Mouse (Mus musculus): Measurements from ENCODE around the gene Sipa1l1. TPM values are rescaled to one million over a fixed set of nuclear protein-coding genes. Genes with fewer than 3 reads are reported as not detected.

Sipa1l1 gene
- polyA plus RNA-seq, 2 experiments from 2014 or later: 28.7 to 36.1 TPM

DNA sequence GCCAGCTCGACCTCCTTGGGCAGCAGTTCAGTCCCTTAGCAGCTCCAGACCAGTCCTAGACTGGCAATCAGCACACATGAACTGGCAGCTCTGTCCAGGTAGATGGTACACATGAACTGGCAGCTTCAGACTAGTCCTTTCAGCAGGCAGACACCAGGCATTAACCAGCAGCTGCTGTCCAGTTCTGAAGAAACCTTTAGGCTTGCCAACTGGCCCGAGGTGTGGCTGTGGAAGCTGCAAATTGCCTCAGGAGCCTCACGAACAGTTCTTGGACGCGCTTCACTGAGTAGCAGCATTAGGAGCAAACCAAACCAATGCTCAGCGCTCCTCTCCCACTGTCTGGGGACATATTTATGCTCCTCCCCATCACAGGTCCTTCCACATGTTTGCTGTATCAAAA is 128.1 kb downstream of the Sipa1l1 start:
- ATAC-seq: no peak

DNA sequence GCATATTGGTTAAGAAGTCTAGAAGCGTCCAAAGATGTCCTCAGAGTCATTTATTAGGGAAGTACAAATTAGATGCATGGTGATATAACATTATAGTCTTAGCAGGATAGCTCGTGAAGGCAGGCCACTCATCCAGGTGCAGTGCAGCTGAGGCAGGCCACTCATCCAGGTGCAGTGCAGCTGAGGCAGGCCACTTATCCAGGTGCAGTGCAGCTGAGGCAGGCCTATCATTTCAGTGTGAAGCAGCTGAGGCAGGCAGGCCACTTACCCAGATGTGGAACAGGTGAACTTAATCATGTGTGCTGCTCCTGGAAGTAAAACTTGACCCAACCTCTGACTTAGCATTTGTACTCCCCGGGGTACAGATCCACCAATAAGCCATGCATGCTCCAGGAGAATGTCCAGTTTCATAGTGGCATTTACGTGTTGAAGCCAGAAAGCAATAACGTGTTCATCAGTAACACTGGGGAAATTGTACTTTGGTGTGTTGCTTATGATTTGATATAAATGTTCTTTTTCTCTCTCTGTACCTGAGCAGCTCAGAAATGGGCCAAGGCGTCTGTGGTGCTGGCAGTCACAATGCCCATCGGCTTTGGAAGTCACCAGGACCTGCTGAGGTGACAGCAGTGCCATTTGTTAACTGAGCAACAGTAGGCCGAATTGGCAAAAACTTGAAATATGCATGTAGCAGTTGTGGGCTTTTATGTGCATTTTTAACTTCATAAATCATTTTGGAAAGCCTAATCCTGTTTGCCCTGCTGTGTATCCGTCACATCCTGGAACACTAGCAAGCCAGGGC is 129.7 kb downstream of the Sipa1l1 start:
- ATAC-seq: no peak

DNA sequence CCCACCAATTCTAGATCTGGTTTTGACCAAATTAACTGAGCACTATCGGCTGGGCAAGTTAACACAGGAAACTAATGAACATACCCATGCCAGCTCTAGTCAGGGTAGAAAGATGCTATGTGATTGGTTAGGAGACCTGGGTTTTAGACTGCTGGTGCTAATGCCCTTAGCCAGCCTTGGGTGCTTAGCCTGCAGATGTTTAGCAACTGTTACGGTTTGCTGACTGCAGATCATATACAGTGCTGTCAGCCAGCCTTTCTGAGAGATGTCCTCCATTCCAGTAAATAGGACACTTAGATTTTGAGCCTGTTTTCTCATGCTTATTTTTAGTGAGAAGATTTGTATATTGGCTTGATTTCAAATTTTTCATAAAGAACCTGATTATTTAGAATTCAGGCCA is 135.0 kb downstream of the Sipa1l1 start:
- ATAC-seq: no peak

DNA sequence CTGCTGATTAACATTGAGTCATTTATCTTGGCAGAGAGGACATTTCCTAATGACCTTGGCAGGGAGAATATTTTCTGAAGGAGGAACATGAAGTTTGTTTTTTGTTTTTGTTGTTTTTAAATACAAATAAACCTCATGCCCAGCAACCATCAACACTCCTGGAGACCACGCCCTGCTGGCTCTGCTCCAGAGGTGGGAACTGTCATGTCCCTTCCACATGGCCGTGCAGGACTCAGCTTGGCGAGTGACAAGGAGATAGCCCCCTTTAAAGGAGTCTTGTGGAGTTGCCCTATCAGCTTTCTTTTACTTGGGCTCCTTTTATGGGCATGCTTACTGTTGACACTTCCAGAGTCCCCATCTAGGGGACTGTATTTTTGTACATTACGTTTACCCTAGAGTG is 136.9 kb downstream of the Sipa1l1 start:
- no peak for ATAC-seq

DNA sequence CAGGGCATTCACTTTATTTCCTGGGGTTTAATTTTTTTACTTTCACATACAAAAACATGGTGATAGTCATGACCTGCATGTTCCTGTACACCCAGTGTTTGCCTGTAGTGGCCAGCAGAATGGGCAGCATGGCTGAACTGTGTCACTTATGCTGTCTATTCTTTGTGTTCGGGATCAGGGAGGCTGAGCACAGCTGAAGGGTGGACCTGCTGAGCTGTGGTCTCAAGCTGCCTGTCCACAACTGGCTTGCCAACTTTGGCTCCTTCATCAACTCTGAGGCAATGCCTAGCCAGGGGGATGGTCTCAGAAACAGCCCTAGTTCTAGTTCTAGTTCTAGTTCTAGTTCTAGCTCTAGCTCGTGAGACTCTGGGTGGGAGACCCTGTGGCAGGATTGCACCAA is 142.5 kb downstream of the Sipa1l1 start:
- ATAC-seq: no peak

DNA sequence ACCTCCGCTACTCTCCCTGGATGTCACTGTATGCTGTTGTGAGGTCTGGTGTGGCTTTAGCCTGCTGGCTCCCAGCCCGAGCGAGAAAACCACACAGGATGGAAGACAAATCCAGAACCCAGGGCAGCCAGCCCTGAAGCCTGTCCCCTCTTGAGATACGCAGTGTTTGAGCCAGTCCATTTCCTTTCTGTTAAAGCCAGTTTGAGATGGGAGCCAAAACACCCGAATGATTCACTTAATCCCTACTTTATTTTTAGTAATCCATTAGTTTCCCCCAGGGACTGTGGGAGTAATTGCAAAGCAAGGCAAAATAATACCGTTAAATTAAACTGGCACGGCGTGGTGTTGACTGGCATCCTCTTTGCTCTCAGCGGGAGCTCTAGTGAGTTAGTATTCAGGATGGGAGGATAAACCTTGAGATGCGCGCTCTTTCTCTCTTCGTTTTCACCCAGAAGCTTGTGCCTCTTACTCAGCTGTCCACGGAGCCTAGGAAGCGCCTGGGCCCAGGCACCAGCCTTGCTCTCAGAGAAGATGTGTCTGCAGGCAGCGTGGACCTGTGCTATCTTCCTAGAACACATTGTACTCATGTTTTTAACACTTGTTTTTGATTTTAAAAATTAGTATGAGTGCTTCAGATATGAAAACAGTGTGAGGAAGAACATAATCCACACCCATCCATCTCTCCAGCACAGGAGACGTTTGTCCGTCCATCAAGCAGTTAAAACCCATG is 143.1 kb downstream of the Sipa1l1 start:
- no peak for ATAC-seq

DNA sequence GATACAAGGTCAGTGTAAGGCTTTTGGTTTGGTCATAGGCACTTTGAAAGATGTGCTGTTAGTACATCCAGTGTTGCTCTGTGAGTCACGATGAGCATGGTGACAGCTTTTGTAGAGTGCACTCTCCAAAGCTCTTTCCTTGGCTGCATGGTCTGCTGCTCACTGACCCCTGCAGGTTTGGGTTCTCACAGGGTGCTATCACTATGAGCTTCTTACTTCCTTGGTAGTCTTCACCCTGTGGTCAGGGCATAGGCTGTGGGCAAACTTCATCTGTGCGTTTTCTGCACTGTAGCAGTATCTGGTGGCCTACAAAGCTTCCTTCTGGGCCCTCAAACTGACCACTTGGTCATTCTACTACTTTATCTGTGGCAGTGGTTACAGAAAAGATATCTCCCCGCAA is 144.0 kb downstream of the Sipa1l1 start:
- ATAC-seq: no peak

DNA sequence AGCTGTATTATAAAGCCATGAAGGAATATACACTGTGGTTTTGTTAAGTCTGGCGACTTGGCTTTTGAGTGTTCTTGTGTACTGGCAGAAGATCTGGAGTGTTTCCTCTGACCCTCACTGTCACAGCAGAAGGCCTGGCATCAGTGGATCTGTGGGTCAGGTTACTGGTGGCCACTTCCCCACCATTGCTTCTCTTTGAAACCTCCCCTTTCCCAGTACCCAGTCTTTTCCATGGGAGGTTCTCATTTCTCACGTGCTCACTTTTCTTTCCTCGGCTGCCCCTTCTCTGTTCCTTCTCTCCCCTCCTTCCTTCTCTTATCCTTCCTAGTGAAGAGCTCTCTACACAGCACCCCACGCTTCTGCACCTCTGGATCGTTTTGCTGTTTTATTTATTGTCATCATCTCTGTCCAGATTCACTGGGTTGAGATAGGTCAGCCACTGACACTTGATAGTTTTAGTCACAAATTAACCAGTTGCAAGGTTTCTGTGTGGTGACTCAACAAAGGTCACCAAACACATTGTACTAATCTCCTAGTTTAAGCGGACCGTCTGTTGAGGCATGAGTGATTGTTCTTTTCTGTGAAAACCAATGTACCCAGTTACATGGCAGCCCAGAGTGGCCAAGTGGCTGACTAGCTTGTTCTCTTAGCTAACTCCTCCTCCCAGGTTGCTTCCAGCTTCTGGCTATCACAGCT is 150.5 kb downstream of the Sipa1l1 start:
- no peak for ATAC-seq

DNA sequence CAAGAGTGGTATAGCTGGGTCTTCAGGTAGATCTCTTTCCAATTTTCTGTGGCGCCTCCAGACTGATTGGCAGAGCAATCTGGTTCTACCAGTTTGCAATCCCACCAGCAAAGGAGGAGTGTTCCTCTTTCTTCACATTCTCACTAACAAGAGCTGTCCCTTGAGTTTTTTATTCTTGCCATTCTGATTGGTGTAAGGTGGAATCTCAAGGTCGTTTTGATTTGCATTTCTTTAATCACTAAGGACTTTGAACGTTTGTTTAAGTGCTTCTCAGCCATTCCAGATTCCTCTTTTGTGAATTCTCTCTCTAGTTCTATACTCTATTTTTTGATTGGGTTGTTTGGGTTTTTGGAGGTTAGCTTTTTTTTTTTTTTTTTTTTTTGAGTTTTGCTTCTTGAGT is 151.1 kb downstream of the Sipa1l1 start:
- ATAC-seq: no peak

DNA sequence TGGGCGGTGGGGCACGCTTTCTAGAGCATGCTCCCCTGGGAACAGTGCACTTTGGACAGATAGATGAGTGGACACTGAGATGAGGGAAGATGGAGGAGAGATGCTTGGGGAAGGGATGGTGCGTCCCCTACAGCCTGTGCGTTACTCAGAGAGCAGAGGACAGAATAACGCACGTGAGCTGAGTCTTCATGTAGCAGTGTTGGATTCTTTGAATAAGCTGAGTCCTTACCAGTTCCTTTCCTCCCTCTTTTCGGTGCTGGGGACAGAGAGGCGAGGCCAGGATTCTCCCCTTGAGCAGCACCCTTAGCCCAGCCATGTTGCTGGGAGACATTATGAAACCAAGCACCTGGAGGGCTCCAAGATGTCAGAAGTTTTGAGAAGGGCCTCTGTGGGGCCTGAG is 152.3 kb downstream of the Sipa1l1 start:
- ATAC-seq: no peak

DNA sequence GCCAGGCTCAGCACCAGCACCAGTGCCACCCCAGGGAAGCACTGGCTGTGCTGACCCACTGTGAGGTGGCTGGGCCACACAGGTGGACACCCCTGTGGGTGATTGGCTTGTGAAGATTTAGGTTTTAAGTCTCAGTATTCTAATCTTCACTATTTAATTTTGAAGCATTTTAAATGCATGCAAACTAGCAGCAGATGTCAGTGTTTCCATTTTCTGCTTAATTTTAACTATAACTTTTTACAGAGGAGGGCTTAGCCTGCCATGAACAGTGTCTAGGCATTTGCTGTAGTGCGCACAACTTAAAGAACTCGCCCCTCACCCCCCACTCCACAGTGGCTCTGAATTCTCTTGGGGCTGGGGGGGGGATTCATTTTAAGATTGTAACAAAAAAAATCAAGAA is 152.7 kb downstream of the Sipa1l1 start:
- ATAC-seq: no peak

DNA sequence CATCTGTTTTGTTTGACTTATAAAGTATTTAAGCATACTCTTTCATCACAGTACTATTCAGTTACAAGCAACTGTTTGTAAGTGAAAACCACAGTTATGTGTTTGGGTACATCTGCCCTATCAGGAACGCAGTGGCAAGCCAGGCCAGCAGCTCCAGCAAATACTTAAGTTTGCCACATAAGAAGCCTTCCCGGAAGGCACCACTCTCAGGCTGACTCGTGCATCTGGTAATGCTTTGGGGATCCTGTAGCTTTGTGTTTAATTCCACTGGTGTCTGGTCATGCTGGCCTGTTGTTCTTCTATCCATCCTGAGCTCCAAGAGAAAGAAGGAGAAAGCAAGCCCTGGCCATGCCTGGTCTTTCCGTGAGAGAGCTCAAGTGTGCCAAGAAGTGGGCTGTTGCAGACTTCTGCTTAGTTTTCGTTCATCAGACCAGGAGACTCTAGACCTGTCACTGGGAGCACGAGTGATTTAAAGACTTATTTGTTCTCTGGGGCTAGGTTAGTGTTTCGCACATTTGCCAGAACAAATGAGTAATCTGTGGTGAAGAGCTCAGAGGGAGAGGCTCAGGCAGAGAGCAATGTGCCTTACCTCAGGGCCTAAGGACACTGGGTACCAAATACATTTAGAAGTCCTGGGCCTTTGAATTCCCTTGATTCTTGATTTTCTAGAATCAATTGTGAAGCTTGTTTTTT is 153.8 kb downstream of the Sipa1l1 start:
- ATAC-seq: no peak

DNA sequence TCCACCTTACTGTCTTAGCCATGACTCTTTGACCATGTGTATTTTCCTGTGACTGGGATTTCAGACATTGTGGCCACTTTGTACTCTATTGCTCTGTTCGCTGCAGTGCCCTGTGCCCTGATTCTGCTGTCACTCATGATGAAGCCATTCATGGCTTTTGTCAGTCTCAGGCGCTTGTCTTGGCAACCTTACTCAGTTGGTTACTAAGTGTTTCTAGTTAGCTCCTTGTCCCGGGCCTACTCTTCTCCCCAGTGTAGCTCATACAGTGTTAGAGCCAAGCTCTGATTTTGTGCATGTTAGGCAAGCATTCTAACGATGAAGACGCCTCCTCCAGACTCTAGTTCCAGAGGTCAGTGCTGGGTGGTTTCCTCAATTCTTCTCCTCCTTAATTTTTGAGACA is 155.5 kb downstream of the Sipa1l1 start:
- ATAC-seq: no peak

DNA sequence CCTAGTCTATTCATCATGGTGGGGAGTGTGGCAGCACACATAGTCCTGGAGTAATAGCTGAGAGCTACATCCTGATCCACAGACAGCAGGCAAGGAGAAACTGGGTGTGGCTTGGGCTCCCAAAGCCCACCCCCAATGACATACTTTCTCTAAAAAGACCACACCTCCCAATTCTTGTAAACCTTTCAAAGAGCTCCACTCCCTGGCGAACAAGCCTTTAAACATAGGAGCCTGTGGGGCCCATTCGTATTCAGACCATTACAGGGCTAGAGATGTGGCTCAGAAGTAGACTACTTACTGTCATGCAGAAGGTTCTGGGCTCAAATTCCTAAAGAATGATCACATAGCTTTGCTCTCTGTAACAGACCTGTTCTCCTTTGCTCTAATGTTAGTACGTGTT is 156.4 kb downstream of the Sipa1l1 start:
- no peak for ATAC-seq

DNA sequence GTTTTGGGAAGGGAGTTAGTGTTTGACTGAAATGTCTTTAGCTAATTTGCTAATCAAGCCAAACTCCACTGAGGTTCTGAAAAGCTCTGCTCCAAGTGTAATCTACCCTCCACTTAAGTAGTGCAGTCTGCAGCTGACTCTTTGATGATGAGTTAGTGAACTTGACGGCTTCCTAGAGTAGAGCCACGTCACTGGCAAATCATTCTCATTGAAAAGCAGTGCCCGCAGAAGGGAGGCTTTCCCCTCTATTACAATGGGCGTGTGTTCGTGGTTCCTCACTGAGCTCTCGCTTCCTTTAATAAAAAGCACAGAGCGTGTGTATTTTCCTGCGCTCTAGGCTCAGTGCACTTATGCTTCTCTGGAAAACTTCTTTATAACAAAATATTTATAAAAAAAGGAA is 157.3 kb downstream of the Sipa1l1 start:
- ATAC-seq: peak; percentile 82

DNA sequence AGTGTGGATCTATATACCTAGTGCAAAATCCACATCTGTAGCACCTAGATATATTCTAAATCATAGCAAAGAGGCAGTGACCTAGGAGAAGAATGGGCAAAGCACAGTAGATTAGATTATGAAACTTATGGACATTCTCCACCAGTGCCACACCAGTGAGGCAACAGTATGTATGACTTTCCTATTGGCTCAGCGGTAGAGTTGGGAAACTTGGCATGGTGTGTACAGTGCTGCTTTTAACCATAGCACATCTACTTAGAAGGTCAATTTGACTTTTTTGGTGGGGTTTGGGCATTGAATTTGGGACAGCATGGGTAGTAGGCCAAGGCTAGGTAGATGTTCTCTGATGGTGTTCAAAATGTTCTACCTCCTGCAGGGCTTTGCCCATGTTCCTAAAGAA is 159.0 kb downstream of the Sipa1l1 start:
- no peak for ATAC-seq

DNA sequence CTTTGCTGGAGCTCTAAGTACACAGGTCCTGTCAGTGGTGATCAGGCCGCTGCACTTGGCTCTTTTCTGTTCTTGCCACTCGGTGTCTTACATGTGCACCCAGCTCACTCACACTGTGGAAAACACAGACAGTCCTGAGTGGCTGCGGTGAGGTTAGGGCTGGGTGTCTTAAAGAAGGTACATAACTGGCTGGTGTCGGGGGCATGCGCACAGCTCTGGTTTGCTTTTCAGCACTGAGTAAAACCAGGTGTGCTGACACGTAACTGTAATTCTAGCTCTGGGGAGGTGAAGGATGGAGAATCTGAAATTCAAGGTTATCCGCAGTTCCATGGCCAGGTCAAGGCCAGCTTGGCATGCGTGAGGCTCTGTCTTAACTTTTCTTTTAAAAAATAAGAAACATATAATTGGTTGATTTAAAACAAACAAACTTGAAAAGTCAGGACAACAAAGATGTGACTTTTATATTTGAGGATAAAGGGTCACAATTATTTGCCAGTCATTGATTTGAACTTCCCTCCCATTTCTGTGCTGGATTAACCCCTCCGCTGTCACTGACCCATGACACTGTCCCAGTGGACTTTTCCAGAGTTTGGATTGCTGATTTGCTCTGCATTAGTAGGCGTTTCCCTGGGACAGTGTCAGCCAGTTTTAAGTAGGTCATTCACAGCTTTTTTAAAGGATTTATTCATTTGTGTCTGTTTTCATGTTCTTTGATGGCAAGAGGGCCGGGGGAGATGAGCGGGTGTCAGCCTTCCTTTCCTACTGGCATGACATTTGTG is 163.9 kb downstream of the Sipa1l1 start:
- no peak for ATAC-seq

DNA sequence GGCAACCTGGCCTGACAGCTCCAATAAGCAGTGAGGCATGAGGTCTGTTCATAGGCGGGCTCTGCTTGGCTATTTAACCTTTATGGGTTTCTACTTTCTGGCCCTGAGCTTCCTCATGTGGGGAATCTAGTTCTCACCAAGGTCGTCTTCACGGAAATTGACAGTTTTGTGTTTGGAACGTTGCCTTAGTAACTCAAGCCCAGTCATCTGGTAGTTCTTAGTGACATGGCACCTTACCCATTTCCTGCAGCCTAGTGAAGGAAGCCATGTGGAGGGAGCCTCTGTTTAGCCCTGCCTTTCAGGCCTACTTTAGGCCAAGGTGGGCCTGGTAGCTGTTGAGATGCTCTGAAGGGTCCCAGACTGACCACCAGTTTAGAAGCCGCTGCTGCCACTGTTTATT is 164.9 kb downstream of the Sipa1l1 start:
- peak; percentile 34 for ATAC-seq

DNA sequence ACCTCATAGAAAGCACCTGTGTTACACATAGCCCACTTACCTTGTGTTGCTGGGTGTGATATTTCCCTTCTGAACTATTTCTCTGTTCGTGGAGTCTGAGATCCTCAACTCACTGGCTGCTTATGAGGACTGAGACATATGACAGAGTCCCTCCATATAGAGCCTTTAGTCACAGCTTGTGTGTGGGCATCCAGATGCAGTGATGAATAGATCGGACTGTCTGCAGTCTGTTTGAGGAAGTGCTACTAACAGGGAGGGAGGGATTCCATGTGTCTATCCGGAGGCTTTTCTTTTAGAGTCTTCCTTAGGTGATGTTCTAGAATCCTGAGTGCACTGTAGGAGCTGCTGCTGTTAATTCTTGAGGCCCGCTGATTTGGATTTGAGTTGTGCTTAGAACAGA is 165.4 kb downstream of the Sipa1l1 start:
- ATAC-seq: no peak

DNA sequence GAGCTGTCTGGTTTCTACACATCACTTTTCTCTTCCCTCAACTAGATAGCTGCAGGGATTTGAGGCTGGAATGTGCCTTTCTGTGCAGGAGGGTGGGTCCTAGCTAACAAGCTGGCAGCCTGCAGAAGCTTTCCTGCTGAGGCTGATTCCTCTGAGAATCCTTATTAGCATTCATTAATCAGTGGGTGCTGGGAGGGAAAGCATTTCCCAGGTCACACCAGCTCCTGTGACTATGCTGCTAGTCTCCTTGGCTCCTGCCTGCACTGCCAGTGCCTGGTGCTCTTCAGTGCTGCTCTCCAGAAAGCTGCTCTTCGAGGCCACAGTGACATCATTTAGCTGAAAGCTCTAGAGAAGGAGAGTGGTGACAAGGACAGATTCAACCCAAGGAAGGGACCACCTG is 166.0 kb downstream of the Sipa1l1 start:
- ATAC-seq: no peak

DNA sequence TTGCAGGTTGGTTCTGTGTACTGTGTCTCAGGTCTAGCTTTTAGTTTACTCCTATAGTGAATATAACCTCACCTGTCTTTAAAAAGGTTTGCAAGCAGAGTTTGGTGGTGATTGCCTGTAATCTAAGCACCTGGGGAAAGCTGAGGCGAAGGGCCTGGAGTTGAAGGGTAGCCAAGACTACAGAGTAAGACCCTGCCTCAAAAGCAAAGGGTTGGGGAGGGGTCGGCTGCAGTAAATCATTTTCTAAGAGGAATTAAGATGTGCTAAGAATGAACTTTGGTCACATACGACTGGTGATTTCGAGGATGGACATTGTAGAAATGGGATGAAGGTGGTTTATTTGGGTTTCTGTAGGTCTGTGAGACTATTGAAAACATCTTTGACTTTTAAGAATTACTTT is 169.4 kb downstream of the Sipa1l1 start:
- no peak for ATAC-seq

DNA sequence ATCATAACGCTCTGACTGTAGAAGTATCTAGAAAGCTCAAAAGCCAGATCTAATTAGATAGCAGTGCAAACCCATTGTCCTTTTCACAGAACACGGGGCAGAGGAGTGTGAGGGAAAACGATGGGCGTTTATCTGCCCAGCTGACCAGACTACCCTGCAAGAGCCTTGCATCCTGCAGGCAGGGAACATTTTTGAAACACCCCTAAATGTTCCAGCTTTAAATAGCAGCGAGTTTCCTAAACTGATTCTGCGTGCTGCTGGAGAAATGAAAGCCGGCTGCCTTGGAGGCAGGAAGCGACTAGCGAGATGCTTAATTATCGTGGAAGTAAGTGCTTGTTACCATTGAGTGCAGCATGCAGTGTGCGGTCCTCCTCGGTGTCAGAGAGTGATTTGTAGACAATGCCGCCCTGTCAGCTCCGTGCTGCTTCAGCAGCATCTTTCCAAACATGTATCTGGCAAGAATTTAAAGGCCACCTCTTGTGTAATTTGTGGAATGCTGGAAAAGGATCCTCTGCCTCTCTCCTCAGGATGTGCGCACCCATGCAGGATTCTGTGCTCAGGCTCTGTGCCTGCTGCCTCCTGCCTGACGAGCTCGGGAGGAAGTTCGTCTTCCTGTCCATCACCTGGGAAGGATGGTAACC is 170.2 kb downstream of the Sipa1l1 start:
- ATAC-seq: no peak
